Mouse (Mus musculus) mouse embryonic stem cell (cell line): ENCODE results near the gene Gm13287.
"Not testable (repeated sequence)": the region's sequence is repeated elsewhere in the genome, so short reads cannot be mapped to it uniquely, and the experiment has no call there.

Experiments used
- in situ Hi-C, 2 experiments: fragments of 300-500 bp; cut with MboI; formaldehyde crosslinking; loops; 1 replicate in 1 of 2; 3 replicates in 1 of 2; pipeline ENCODE4 v1.14.3; 2019 to 2020; ENCODE audit warnings: low sequenced_read_pairs in 2 of 2, low pct_unique_long_range_greater_than_20kb in 1 of 2, mixed read lengths in 1 of 2; ENCODE audit not compliant: unreplicated experiment in 1 of 2

The Gm13287 gene

DNA sequence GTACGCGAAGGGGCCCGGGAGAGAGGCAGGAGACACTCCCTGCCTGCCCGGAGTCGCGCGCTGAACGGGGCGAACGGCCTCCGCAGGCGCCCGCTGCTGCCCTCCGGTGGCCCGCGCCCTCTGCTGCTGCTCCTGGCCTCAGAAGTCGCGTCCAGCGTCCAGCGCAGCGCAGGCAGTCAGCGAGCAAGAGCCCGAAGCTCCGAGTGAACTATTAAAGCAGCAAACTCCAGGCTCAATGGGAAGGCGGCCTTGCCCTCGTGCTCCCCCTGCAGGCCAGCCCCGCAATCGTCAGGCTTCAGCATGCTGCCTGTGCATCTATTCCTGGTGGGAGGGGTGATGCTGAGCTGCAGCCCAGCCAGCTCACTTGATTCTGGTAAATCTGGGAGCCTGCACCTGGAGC is 11.8 kb upstream of the Gm13287 start, which contains the start of gene Gm13278:
Gene Gm13278 (plus strand): TSS at position 301 of the 400 bp plus-strand sequence.
- in situ Hi-C loops, result not testable (repeated sequence)

GRCm38 (mm10) chr4:88793936-88794675 is 8.9 kb upstream of the Gm13287 start, which contains the start of gene Gm13275:
Gm13275 (plus strand) TSS chr4:88794487.
- in situ Hi-C loops, result not testable (repeated sequence)

DNA sequence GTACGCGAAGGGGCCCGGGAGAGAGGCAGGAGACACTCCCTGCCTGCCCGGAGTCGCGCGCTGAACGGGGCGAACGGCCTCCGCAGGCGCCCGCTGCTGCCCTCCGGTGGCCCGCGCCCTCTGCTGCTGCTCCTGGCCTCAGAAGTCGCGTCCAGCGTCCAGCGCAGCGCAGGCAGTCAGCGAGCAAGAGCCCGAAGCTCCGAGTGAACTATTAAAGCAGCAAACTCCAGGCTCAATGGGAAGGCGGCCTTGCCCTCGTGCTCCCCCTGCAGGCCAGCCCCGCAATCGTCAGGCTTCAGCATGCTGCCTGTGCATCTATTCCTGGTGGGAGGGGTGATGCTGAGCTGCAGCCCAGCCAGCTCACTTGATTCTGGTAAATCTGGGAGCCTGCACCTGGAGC is 6.0 kb upstream of the Gm13287 start, which contains the start of gene Gm13279:
Gene Gm13279 (plus strand): TSS at position 301 of the 400 bp plus-strand sequence.
- in situ Hi-C loops, result not testable (repeated sequence)

DNA sequence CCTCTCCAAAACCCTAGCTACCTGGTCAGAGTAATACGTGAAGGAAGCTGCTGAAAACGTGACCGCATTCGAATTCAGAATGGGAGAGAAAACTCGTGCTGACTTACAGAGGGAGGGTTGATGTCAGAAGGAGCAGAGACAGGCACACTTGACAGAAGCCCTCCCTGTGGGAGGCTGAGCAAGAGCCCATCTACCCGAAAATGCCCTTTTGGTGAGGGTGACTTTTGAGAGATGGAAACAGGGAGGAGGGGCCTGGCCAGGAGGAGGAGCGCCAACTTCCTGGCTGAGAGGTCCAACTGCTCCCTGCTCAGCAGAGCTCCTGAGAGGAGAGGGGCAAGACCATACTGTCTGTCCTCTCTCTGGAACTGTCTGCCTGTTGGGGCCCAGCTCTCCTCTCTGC is 3.7 kb upstream of the Gm13287 start, which contains the start of gene Gm13285:
Gene Gm13285 (plus strand): TSS at position 301 of the 400 bp plus-strand sequence.
- in situ Hi-C loops, result not testable (repeated sequence)

GRCm38 (mm10) chr4:88805231-88805630 is 2.2 kb downstream of the Gm13287 start, which contains the start of gene Gm13288:
Gm13288 (plus strand) TSS chr4:88805531.
- in situ Hi-C loops, result not testable (repeated sequence)

GRCm38 (mm10) chr4:88805761-88806160 is 2.7 kb downstream of the Gm13287 start:
- in situ Hi-C loops, result not testable (repeated sequence)

- in situ Hi-C loops, result loop anchor here in 1 of 2 experiments (10.0 kb wide), 1 partner anchor 131 kb away; the partner anchor contains the start of gene Ifna2
Observed at GRCm38 (mm10) chr4:88815928-88816327, 12.9 kb downstream of the Gm13287 start, which contains the start of gene Ifna7. Ifna7 (plus strand) TSS chr4:88816228.

- in situ Hi-C loops, result loop anchor here in 1 of 2 experiments (10.0 kb wide), 1 partner anchor 135 kb away; the partner anchor contains the start of gene Ifna2
Observed at GRCm38 (mm10) chr4:88819659-88820058, 16.6 kb downstream of the Gm13287 start, which contains the start of gene Ifna11. Ifna11 (plus strand) TSS chr4:88819959.

- in situ Hi-C loops, result no loop called here
Observed at GRCm38 (mm10) chr4:88822995-88823394, 19.9 kb downstream of the Gm13287 start.

- in situ Hi-C loops, result not testable (repeated sequence)
Observed at GRCm38 (mm10) chr4:88827116-88827515, 24.1 kb downstream of the Gm13287 start, which contains the start of gene Ifna6. Ifna6 (plus strand) TSS chr4:88827416.

- in situ Hi-C loops, result no loop called here
Observed at GRCm38 (mm10) chr4:88830523-88830922, 27.5 kb downstream of the Gm13287 start.

GRCm38 (mm10) chr4:88835225-88835624 is 32.2 kb downstream of the Gm13287 start, which contains the start of gene Ifna5:
Ifna5 (plus strand) TSS chr4:88835525.
- in situ Hi-C loops, result not testable (repeated sequence)

DNA sequence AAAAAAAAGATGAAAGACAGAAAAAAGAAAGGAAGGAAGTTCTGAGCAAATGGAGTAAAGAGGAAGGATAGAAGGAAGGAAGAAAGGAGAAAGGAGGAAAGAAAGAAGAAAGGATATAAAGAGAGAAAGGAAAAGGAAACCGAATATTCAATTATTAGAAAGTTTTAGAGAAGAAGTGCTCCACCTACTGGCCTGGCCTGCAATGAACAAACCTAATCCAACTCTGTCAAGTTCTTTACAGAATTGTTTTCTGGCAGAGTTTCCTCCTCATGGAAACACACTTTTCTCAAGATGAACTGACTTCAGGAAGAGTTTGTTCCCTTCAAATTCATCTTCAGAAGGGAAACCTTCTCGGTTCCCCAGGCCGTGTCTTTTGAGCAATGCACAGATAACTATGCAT is 35.8 kb downstream of the Gm13287 start:
- in situ Hi-C loops, result no loop called here

GRCm38 (mm10) chr4:88840058-88840457 is 37.0 kb downstream of the Gm13287 start:
- in situ Hi-C loops, result no loop called here

DNA sequence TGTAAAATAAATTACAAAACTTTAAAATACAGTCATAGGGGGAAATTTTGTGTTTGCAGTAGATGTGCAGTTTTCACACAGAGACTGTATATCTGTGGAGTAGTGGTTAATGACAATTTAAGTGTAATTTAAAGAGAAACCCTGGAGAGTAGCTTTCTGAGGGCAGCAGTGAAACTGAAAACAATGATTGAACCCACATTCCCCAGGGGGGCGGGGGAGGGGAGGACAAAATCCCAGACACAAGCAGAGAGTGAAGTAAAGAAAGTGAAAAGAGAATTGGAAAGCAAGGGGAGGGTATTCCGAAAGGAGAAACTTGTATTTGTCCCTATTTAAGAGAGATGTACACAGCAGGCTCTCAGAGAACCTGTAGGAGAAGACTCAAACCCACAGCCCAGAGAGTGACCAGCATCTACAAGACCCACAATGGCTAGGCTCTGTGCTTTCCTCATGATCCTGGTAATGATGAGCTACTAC is 38.4 kb downstream of the Gm13287 start, which contains the start of gene Ifna4:
Gene Ifna4 (plus strand): TSS at position 424 of the 474 bp plus-strand sequence.
- in situ Hi-C loops, result no loop called here

DNA sequence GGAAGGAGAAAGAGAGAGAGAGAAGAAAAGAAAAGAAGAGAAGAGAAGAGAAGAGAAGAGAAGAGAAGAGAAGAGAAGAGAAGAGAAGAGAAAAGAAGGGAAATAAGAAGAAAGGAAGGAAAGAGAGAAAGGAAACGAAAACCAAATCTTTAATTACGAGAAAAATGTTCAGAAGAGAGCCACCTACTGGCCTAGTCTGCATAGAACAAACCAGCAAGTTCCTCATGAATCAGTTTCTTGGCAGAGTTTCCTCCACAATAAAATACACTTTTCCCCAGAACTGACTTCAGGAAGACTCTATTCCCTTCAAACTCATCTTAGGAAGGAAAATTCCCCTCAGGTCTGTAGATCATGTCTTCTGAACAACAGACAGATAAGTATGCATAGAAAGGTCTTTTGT is 42.3 kb downstream of the Gm13287 start:
- in situ Hi-C loops, result no loop called here

GRCm38 (mm10) chr4:88849698-88850097 is 46.6 kb downstream of the Gm13287 start, which contains the start of gene Ifna1:
Ifna1 (plus strand) TSS chr4:88850087.
- in situ Hi-C loops, result no loop called here

DNA sequence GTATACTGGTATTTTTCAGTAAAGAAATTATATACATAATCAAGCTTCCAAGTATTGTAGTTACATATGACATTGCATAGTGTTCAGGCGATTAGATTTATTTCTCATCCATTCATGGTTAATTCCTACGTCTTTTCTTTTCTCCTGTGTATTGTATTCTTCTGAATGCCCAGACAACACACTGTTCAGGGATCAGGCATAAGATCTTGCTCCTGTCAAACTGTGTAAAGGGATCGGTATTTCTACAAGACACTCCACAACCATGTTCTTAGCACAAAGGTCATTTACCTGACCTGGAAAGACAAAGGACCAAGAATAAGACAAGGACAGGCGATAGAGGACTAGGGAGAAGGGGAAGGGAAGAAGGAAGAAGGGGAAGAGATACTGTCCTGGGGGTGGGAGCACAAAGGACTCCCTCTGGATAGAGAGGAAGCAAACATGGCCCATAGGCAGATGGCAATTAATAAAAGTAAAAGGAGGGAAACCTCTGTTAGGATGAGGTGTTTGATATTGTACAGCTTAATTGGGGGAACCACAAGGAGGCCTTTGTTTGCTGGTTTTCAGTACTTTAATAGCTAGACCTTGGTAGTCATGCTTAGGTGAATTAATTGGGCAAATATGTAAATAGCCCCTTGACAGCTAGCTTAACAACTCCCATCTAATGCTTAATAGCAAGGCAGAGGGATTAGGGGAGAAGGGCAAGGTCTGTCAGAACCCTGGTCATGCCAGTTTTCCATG is 48.1 kb downstream of the Gm13287 start:
- in situ Hi-C loops, result no loop called here
